Comparison of ENCODE assay signal across 8 mouse cellular contexts in the genomic region with DNA sequence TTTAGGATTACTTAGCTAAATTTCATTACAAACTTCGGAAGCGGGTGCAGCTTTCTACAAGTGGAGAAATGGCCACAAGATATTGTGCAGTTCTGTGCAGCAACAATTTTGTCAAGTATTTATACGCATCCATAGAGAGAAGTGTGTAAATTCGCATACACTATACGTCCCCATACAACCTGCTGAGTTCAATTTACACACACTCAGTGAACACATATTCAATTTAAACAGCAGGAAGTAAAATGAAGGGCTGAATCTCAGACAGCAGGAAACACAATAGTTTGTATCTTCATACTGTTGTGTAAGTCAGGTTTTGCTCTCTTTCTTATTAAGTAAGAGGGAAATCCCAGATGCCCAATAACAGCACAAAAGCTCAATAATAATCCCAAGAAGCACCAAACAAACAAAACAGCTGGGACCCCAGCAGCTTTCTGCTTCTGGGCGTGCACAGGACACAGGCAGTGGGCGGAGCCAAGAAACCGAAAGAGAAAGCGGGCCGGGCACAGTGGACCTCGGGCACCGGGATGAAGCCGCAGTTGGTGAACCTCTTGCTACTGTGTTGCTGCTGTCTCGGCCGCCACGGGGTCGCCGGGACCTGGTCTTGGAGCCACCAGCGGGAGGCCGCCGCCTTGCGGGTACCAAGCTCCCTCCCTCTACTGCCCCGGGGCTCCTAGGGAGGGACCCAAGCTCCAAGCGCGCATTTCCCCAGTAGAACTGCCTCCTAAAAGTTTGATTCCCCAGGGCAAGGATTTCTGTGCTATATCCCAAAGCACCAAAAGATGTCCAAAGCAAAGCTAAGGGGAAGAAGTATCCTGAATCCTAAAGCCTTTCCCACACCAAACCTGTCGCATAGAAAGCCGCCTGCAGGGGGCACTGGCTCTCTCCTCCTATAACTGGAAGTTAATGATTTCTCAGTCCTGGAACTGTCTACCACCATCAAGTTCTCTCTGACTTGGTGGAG. TPM values are rescaled to one million over a fixed set of nuclear protein-coding genes. Genes with fewer than 3 reads are reported as not detected.
A peak's percentile ranks its signal among the peaks of the same experiment; 100 is the strongest.
DNase-seq lines count a peak whose midpoint lies in the region; ATAC-seq lines count a peak whose summit lies in the region.

A gene (plus strand): TSS at position 461 of the 961 bp plus-strand sequence.

- intact Hi-C loops in left cerebral cortex, postnatal 4 days (cut with DNase I): loop anchor here (10.0 kb wide), 1 partner anchor 102 kb away; no protein-coding TSS in a partner anchor

- H3K4me1 ChIP-seq in embryonic facial prominence, embryonic 12.5 days: no peaks in the 10 kb centered on the region
- peaks cover 2% of the 10 kb centered on the region; the same call in 1 of the 2 replicates for H3K4me1 ChIP-seq in midbrain, embryonic 11.5 days (ENCODE audit: control insufficient read depth, insufficient read depth, low read length)

- peak; percentile 88 for DNase-seq in adrenal gland, postnatal 25 days
- peak; percentile 99 for DNase-seq in heart, adult 11 months
- DNase-seq in kidney, adult 11 months: peak; percentile 84
- peak; percentile 89 for DNase-seq in left cerebral cortex, postnatal 4 days
- peak; percentile 98 for DNase-seq in midbrain, embryonic 11.5 days (ENCODE audit: low spot score, missing footprints)
- peak; percentile 90 for DNase-seq in right cerebral cortex, postnatal 4 days
- DNase-seq in yolk sac, embryonic 10.5 days (ENCODE audit: low spot score): peak; percentile 78

- H3K4me2 ChIP-seq in embryonic facial prominence, embryonic 12.5 days (replicated peaks): peak within 1 kb of the TSS; percentile 44
- peak within 1 kb of the TSS; percentile 44 for H3K4me2 ChIP-seq in midbrain, embryonic 11.5 days

- no peaks in the 10 kb centered on the region for H3K9me3 ChIP-seq in embryonic facial prominence, embryonic 12.5 days
- H3K9me3 ChIP-seq in midbrain, embryonic 11.5 days (ENCODE audit: control insufficient read depth, low read length): no peaks in the 10 kb centered on the region

- peak within 1 kb of the TSS; percentile 69 for H3K9ac ChIP-seq in embryonic facial prominence, embryonic 12.5 days
- H3K9ac ChIP-seq in midbrain, embryonic 11.5 days (ENCODE audit: low read length): peak within 1 kb of the TSS; percentile 72

- H3K36me3 ChIP-seq in embryonic facial prominence, embryonic 12.5 days: no peaks in the 10 kb centered on the region
- no peaks in the 10 kb centered on the region for H3K36me3 ChIP-seq in midbrain, embryonic 11.5 days (ENCODE audit: control insufficient read depth, insufficient read depth, low read length)

- peak; percentile 87 for ATAC-seq in embryonic facial prominence, embryonic 12.5 days (ENCODE audit: insufficient number of reproducible peaks, insufficient read depth, low FRiP score, low TSS enrichment)
- peak; percentile 92 for ATAC-seq in midbrain, embryonic 11.5 days (ENCODE audit: low FRiP score)

- 12% methylated on average over 27 of the region's 27 CpGs for WGBS in embryonic facial prominence, embryonic 12.5 days
- 11% methylated on average over 27 of the region's 27 CpGs for WGBS in midbrain, embryonic 11.5 days

- peak within 1 kb of the TSS; percentile 73 for H3K4me3 ChIP-seq in embryonic facial prominence, embryonic 12.5 days
- peak within 1 kb of the TSS; percentile 60 for H3K4me3 ChIP-seq in midbrain, embryonic 11.5 days (ENCODE audit: low read depth, low read length)

- no peaks in the 10 kb centered on the region for H3K27me3 ChIP-seq in embryonic facial prominence, embryonic 12.5 days
- no peaks in the 10 kb centered on the region for H3K27me3 ChIP-seq in midbrain, embryonic 11.5 days (ENCODE audit: control insufficient read depth, insufficient read depth, low read length)

- H3K27ac ChIP-seq in embryonic facial prominence, embryonic 12.5 days: peak within 1 kb of the TSS; percentile 65
- H3K27ac ChIP-seq in midbrain, embryonic 11.5 days (ENCODE audit: low read depth, low read length): no peak within 1 kb of the TSS

RNA-seq across cellular contexts. Expression of the gene that starts here (rescaled TPM):
- 56.6 and 73.0 TPM in 2 replicates for total RNA-seq in adrenal gland, postnatal 25 days (2021)
- 8.1 TPM in 2 replicates for polyA plus RNA-seq in embryonic facial prominence, embryonic 12.5 days (2016; fragmentation: Nextera tagmentation; extraction: Ambion mirVana)
- 1 to 10 TPM; 6.4 to 7.6 TPM for total RNA-seq in left cerebral cortex, postnatal 4 days (2021)
- 5.5 and 6.0 TPM in 2 replicates for polyA plus RNA-seq in midbrain, embryonic 11.5 days (2014; fragmentation: Nextera tagmentation; extraction: Ambion mirVana)
